Mouse (Mus musculus): ENCODE data around the gene Glod4.

The Glod4 gene

DNA sequence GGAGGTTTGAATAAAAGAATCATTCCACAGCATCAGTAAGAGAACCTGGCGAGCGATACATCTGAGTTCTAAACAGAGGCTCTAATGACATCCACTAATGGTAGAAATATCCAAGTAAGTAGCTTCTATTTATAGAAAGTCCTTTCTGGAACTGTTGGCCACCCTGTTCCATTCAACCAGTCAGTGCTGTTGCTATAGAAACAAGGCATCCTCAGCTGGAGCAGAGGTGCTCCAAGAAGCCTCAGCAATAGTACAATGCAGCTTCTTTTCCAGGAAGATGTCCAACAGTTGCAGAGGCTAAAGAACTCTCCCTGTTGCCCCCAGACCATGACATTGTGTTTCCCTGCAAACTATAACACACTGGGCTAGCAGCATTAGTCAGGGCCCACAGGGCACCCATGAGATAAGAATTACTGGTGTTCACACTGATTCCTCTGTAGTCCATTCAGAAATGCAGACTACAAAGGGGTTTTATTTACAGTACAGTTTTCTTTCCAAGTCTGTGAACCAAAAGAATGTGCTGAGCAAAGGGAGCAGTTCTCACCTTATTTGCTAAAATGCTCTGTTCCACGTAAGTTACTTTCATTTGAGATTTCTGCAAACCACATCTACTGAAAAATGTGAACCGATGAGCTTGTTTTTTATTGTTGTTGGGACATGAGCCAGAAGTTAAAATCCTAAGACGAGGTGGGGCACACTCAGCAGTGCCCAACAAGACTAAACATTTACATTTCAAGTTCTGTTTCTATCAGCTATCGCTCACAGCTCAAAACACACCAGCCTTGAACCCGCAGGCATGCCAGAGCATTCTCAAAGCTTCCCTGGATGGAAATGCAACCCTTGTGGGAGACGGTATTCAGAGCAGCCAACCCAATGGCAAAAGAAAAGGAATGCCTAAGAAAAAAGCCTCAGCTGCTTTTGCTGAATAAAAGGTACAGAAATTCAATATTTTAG lies 95.2 kb downstream of the Glod4 start:
- no peak for DNase-seq (ENCODE audit: low read depth, low spot score)

DNA sequence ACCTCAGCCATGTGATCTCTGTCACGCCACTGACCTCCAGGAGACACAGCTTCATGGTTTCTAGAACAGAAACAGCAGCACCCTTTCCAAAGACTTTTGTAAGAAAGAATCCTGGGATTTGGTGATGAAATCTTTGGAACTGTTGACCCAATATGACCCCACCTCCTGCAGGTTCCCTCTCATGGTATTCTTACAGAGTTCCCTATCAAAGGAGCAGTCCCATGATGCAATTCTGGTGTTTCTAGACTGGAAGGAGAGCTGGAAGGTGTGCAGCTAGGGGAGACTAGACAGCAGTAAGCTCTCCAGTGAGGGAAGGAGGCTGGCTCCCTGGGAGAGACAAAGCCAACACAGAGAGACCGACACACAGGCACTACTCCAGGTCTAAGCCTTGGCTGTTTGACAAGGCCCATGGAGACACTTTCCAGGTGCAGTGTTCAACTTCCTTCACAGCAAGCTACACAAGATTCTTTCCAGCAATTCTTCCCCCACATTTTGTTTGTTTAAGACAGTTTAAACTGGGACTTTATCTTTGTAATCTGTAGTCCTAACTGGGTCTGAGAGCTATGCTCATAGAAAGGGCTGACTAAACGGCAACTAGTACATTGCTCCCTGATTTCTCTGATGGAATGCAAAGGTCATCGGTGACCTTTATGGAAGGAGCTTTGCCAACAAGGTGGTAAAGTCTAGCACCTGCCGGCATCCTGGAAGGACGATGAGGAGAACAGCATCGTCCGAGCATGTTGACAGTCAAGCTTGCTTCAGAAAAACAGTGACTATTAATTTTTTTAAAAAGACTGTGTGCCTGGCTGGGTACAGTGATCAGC lies 97.1 kb downstream of the Glod4 start:
- no peak for DNase-seq (ENCODE audit: low read depth, low spot score)

DNA sequence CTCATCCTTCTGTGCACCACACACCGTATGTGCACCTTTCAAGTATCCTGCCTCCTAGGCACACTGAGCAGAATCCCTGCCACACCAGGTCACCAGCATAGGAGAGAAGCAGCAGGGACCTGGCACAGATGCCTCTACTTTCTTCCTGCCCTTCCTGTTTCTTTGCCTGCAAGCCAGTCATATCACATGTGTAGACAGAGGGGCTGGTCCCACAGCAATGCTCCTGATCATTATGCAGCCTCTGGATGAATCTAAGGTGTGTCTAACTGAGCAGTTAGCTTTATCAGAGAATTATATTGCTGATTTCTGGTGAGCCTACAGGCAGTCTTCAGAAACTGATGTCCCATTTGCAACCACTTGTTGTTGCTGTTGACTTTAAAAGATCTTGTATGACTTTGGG lies 98.4 kb downstream of the Glod4 start:
- DNase-seq (ENCODE audit: low read depth, low spot score): no peak

DNA sequence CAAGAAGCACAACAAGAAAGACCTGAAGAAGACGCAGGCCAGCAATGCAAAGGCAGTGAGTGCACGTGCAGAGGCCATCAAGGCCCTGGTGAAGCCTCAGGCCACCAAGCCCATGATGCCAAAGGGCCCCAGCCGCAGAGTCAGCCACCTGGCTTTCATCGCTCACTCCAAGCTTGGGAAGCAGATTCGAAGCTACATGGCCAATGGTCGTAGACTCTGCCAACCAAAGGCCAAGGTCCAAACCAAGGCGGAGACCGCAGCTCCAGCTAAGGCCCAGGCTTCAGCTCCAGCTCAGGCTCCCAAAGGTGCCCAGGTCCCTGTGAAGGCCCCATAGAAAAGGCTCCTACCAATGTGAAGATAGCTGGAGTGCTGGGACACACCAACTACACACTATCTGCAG lies 99.1 kb downstream of the Glod4 start:
- DNase-seq (ENCODE audit: low read depth, low spot score): no peak

DNA sequence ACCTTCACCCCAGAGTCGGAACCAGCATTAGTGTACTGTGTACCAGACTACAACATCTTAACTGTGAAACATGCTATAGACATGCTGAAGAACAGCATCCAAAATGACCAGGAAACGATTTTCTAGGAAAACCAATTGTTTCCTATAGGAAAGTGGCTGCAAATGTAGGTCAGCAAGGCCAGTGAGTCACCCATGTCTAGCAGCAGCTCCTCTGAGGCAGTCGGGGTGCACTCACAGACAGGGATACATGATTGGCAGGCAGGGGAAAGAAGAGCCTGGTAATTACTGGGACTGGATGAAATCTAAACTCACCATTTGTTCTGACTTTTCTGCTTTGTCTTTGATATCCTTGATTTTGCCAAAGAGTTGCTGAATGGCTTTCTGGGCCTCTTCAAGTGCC lies 105.5 kb downstream of the Glod4 start:
- DNase-seq (ENCODE audit: low read depth, low spot score): no peak

DNA sequence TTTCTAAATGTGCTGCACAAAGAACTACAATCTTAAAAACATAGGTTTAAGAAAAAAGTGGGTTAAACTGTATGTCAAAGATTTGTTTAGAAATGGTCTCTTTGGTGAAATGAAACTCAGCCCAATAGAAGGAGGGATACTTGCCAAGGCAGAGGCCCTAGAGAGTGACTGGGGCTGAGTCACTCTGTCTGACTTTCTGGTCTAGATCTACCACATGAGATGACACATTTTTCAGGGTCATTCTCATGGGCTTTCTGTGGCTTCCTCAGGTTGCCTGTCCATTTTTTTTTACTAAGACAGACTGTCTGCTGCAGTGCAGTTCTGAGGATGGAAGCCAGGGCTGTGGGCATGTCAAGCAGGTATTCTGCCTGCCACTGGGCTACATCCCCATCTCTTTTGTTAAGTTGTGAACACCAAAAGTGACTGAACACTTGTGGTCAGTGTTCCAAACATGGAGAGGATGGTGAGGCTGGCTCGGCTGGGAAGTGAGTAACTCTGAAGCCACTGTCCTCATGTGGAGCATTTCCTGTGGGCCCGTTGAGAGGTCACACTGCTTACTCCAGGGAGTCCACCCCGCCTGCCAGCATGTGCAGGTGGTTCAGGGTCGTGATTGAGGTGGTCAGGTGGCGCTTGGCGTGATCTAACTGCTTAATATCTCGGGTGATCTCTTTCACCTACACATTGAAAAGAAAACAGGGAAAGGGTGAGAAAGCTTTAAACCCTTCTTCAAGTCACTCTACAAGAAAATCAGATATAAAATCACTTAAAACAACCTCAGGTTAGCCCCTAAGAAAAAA lies 107.7 kb downstream of the Glod4 start:
- DNase-seq (ENCODE audit: low read depth, low spot score): no peak

DNA sequence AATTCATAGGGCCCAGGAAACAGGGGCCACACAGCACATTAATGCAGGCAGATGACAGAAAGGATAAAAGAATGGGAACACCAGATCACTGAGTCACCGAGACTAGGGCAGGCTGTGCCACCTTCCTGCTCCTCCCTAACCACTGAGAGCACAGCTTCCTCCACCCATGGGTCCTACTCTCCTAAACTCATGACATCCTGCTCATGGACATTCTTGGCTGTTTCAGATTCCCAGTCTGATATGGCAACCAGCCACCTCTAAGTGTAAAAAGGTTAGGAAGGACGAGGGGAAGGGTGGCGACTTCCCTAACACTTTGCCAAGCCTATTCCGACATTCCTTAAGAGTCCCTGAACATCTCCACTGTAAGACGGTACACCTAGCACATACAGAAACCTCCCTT lies 112.7 kb downstream of the Glod4 start:
- no peak for DNase-seq (ENCODE audit: low read depth, low spot score)

DNA sequence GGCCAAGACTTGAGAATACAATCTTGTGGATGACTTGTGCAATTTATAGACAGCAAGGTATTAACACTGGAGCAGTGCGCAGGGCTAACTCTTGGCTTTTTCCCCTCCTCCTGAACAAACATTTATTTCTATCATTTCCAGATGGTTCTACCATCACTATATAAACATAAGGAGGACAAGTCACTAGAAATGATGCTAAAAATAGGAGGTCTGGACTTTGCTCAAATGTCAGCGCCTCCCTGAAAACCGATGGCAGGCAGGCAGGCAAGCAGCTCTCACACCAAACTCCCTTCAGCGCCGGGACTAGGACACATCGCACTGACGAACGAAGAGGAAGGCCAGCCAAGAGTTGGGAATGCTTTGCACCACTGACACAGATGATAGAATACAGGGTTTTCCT lies 118.1 kb downstream of the Glod4 start:
- no peak for DNase-seq (ENCODE audit: low read depth, low spot score)

DNA sequence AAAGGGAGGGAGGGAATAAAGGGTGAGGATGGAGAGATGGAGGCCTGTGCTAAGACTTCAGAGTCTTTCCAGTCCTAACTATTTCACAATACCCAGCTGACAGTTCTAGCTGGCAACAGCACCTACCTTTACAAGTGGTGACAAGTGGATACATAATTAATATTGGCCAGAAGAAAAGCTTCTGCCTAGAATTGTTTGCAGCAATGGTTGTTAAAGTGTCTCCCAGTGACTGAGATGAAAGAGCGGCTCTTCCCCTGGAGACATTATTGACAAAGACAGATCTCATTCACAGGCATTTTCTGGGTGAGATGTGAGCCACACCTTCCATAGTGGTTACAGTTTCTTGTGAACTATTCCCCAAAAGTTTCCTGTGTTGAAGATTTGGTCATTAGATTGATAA lies 120.0 kb downstream of the Glod4 start:
- DNase-seq (ENCODE audit: low read depth, low spot score): no peak

DNA sequence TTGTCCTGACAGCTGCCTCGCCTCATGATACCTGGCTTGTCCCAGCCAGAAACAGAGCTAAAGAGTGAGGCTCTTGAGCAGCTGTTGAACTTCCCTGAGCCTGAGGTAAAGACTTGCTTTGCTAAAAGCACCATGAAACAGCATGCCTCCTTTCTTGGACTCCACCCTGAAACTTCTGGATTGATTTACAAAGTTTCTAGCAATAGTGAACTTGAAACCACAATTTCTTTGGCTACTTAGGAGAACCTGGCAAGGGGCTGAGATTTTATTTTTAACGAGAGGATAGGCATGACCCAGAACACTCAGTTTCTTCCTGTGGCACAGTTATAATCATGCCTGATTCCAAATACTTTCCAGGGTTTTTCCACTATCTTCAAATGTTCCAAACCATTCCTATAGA lies 121.0 kb downstream of the Glod4 start:
- DNase-seq (ENCODE audit: low read depth, low spot score): no peak

DNA sequence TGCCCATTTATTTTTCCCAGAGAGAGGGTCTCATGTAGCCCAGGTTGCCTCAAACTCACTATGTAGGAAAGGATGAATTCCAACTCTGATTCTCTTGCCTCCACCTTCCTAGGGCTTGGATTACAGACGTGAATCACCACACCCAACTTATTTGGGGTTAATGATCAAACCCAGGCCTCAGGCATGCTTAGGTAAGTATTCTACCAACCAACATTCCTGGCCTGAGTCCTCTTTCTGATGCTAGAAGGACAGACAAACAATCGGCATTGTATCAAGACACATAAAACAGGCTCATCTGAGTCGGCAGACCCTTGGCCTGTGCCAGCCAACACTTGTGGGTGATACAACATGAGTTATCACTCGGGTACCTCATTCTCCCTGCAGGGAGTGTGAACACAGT lies 122.4 kb downstream of the Glod4 start:
- DNase-seq (ENCODE audit: low read depth, low spot score): no peak

DNA sequence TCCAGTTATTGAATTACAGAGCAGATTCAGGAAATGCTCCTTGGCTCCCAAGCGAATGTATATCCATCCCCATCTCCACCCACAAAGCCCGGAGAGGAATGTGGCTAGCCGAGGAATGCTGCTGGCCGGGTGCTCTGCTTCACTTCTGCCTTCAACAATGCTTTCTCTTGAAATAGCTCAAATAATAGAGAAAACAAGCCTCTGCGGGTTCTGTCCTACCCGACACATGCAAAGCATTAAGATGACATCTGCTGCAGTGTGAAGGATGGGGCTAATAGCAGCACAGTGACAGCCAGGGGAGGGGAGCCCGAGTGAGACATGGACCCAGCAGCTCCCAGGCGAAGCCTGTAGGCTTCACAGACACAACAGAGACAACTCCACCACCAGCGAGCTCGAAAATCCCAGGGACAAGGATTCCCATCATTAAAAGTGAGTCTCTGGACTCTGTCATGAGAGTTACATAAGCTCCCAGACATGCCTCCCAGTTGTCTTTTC lies 123.1 kb downstream of the Glod4 start:
- DNase-seq (ENCODE audit: low read depth, low spot score): no peak

DNA sequence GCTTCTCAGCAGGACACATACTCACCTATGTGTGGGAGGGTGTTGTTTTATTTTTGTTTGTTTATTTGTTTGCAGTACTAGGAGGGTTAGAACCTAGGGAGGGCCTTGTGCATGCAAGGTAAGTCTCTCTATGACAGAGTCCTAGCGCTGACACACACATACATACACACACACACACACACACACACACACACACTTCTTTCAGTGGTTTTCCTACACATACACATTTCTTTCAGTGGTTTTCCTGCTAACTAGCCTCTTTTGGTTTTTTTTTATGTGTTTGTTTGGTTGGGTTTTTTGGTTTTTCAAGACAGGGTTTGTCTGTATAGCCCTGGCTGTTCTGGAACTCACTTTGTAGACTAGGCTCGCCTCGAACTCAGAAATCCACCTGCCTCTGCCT lies 133.1 kb downstream of the Glod4 start:
- DNase-seq (ENCODE audit: low read depth, low spot score): no peak

DNA sequence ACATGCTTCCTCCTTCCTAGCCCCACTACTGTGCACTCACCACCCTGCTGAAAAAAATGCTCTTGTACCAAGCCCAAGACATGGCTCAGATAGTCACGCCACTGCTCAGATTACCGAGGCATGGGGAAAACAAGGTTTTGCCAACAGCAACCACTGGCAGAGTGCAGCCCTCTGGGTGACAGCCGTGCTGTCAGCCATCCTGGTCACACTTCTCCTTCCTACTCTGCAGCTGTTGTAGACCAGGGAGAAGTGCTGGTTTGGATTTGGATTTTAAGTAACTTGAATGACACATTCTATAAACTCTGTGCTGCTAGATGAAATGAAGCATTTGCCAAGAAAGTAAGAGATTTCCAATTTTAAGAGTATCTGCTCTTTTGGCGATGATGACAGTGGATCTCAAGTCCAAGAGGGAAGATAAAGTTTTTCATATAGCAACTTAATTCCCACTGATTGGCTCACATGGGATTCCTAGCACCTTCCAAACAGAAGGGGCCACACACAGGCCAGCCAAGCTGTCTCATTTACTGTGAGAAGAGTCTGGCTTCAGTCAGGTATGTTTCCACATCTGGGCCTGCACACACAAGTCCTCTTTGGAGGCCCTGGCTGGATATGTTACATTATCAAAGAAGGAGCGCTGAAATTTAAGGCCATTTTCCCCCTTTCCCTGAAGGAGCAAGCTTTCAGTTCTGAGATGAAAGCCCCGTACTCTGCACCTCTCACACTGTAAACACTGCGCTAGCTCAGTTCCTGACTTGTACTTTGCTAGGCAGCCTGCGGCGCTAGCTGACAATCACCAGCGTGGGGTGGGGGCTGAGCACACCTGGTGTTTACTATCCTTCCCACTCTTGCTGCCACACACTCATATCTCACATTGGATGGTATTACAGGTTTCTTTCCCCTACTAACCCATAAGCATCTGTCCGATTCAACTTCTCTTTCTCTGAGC lies 136.7 kb downstream of the Glod4 start:
- DNase-seq (ENCODE audit: low read depth, low spot score): no peak

DNA sequence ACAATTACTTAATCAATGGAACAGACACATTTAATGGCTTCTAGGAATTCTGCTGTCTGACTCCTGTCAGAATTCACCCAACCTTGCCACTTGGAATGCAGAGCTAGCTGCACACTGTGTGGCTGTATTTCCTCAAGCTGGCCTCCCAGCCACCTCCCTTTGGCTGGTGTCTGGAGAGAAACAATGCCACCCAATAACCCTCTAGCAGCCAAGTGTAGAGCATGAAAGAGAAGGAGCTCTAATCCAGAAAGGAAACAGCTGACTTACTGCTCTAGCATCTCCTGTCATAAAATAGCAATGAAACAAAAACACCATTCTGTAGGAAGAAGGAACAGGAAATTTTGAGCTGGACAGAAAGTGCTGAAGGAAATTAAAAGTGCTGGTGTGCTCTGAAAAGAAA lies 142.4 kb downstream of the Glod4 start:
- no peak for DNase-seq (ENCODE audit: low read depth, low spot score)

DNA sequence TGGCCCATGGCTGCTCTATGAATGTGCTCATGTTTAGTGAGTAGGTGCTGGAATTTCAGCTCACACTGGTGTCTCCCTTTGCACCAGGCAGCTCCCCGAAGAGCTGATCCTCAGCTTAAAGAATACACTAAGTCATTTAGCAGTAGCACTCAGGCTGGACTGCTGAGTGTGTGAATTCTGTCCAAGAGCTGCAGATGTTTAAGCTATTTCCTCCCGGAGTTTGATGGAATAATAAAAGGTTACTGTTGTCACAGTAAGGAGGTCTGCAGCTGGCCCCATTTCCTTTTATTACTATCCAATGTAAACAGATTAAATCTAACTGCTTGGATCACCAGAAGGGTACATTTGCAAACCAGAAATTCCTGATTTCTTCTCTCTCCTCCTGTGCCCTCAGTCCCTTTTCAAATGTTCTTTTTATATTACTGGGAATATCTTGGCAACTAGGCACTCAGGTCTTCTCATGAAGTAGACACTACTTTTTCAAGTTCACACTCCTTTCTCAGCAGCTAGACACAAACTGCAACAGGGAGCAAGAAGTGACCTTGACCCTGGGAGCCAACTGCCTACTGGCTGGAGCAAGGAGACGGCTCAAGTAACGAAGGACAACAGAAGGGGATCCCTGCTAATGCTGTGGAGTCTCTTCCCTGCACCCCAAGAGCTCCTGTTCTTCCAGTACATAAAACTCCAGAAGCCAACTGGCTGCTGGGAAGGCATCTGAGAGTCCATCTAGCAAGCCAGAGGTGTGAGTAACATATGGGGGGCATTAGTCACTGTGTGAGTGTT lies 144.1 kb downstream of the Glod4 start:
- DNase-seq (ENCODE audit: low read depth, low spot score): no peak

DNA sequence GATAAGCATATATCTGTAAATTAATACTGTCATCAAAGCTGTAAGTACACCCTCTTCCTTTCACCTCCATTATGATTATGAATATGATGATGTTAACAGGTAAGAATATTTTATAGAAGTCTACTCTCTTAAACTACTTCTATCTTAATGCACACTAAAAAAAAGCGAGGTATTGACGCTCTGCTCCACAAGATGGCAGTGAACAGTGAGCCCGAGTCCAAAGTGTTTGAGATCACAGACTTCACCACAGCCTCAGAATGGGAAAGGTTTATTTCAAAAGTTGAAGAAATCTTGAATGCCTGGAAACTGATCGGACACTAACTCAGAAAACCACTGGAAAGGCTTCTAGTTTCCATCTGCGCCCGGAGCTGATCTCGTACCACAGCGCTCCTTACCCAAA lies 149.9 kb downstream of the Glod4 start:
- DNase-seq (ENCODE audit: low read depth, low spot score): no peak

DNA sequence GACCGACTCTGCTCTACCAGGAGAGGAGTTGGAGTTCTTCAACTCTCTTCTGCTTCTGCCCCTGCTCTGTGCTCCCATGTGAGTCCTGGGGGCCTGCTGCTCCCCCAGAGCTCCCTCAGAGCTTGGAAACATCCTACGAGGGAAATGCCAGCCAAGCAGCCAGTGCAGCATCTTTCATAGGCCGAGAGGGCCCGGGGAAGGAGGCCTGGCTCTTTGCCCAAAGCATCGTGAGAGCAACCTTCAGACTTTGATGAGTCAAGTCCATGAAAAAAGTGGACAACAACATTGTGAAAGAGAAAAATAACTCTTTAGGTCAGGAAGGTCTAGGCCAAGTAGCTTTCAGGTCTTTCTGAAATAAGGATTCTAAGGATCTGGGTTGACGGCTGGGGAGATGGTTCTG lies 153.7 kb downstream of the Glod4 start:
- no peak for DNase-seq (ENCODE audit: low read depth, low spot score)

DNA sequence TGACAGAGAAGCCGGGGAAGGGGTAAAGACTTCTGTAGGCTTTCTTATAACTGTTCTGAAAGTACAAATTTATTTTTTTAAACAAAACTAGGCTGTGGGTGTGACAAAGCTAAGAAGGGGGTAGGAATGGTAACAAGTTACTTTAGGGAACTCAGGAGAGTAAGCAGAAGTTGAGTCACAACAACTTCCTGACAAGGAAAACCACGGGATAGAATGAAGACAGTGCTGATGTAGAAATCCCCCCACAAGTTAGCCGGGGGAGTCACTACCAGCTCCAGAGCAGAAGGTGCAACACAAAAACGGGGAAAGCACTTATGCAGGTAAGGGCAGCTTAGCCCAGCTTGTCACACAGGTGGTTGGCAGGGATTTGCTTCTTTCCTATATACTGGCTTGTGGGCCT lies 155.0 kb downstream of the Glod4 start:
- no peak for DNase-seq (ENCODE audit: low read depth, low spot score)

All from WW6 (cell line).